Mouse (Mus musculus): ENCODE data around the gene Fam126b.
"Not testable (repeated sequence)": the region's sequence is repeated elsewhere in the genome, so short reads cannot be mapped to it uniquely, and the experiment has no call there.

Gene Fam126b

GRCm38 (mm10) chr1:58586171-58586997 lies at the start of gene Fam126b, which contains the start of gene Ndufb3:
Gene Fam126b (minus strand): TSS chr1:58586323.
Gene Ndufb3 (plus strand): TSS chr1:58586384.
- DNase-seq, result peak; percentile 89 to 91

- DNase-seq, result not testable (repeated sequence)
These were observed 42.7 kb upstream of the Fam126b start for GRCm38 (mm10) chr1:58628847-58629246.

GRCm38 (mm10) chr1:58621996-58622748 lies 36.0 kb upstream of the Fam126b start:
- no peak for DNase-seq

DNA sequence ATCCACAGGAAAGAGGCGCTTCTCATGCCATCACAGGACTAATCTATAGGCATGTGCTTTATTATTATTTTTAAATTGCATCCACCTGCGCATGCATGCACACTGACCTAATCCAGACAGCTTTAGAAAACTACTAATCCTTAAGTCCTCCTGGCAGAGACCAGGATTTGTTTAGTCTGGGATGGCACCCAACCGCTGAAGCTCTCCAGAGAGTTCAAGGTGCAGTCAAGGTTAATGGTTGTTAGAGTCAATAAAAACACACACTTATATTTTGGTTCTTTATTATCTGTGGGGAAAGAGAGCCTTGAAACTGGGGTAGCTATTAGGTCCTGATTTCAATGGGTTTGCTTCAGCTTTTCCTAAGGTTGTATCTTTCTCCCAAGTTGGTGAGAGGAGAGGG lies 35.1 kb upstream of the Fam126b start:
- DNase-seq, result peak; percentile 26 to 44

DNA sequence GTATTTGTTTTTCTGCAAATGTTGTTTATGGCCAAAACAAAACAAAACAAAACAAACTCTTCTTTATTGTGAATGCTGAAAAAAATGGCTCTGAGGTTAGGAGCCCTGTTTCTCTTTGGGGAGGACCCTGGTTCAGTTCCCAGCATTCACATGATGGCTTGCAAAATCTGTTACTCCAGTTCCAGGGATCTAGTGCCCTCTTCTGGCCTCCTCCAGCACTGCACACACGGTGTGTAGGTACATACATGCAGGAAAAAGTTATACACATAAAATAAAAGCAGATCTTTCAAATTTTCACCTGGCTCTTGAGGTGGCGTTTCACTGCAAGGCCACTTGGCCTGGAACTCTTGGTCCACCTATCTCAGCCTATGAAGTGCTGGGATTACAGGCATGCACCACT lies 32.6 kb upstream of the Fam126b start:
- no peak for DNase-seq

- no peak for DNase-seq
These were observed 32.0 kb upstream of the Fam126b start for GRCm38 (mm10) chr1:58617978-58618668.

DNA sequence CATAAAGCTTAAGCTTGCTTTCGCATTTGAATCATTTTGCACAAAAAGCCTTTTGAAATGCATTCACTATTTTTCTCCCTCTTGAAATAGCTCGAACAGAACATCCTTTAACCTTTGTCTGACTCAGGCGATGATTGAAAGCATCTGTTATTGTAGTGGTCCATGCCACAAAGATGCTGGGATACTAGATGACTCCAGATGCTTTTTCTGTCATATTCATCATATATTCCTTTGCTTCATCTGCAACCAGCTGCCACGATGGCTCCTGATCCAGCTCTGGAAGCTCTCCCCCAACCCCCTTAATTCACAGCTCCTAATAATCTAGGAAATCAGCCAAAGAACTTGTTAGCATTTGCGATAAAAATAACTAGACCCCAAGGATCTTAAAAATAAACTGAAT lies 31.0 kb upstream of the Fam126b start:
- DNase-seq, result no peak

- no peak for DNase-seq
These were observed 30.1 kb upstream of the Fam126b start for GRCm38 (mm10) chr1:58616176-58616575.

GRCm38 (mm10) chr1:58615146-58615545 lies 29.0 kb upstream of the Fam126b start:
- DNase-seq, result no peak

DNA sequence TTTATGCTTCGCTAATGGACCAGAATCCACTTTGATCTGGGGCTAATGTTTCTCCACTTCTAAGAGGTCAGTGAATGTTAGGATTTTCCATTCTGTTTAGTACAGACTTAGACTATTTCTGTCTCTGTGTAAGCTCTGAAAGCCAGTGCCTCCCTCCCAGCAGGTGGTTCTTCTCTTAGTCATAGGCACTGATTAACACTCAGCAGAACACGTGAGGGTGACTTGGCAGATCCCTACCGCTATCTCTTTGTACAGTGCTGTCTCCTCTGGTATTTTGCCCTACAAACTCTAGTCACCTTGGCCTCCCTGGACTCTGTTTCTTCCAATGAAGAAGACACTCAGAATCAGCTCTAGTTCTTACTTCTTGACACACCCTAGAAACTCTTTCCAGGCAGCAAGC lies 28.3 kb upstream of the Fam126b start:
- DNase-seq, result peak; percentile 87 to 89

DNA sequence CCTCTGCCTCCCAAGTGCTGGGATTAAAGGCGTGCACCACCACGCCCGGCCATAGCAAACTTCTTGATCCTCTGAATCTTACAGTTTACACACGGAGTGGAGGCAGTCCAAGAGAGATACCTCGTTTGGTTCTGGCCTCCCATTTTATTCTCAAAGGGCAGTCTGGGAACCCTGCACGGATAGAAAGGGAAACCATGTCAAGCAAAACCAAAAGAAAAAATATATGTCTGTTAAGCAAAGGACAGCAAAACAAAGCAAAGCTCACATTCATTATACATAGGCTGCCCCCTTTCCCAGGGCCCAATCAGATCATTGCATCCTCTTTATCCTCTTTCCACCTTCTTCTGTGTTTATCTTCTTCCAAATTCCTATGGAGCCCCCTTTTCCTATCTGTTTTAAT lies 27.7 kb upstream of the Fam126b start:
- DNase-seq, result peak in 1 of 2 experiments; percentile 15

DNA sequence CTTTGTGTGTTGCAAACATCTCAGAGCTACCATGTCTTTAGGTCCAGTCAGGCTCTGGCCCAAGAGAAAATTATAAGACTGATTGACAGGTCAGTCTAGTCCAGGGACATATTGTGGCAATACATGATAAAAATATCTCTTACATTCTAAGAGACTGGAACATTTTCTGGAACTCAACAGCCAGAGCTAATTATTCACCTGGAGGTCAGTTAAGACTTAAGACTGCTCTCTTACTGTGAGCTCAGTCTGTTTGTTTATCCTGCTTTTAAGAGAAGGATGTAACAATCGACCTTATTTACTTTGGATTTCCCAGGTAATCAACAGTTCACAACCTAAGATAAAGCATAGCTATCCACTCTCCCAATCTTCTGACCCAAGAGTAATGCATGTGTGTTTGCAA lies 24.5 kb upstream of the Fam126b start:
- peak in 1 of 2 experiments; percentile 47 for DNase-seq

DNA sequence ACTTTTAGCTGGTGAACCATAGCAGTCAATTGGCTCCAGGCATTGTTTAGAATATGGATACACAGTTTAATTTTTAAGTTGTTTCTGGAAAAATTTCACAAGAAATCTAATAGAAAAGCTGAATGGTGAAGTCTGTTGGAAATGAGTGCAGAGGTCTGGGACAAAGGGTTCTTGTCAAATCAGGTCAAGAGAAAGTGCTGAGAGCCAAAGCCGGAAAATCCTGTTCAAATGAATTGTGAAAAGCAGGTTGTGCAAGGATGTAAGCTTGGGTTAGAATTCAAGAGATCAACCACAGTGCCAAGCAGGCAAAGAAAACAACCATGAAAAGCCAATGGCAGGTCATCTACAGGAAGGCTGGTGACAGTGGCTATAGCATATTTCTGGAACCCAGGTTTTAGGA lies 24.0 kb upstream of the Fam126b start:
- DNase-seq, result peak; percentile 24 to 44

DNA sequence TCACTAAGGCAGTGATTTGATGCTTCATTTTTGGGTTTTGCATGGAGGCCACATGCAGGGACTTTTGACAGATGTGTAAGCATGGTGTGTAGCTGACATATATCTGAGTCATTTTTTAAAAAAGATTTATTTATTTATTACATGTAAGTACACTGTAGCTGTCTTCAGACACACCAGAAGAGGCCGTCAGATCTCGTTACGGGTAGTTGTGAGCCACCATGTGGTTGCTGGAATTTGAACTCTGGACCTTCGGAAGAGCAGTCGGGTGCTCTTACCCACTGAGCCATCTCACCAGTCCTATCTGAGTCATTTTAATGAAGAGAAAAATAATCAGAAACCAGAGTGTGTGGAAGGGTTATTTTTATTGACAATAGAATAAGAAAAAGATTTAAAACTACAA lies 23.5 kb upstream of the Fam126b start:
- DNase-seq, result peak; percentile 42 to 53

DNA sequence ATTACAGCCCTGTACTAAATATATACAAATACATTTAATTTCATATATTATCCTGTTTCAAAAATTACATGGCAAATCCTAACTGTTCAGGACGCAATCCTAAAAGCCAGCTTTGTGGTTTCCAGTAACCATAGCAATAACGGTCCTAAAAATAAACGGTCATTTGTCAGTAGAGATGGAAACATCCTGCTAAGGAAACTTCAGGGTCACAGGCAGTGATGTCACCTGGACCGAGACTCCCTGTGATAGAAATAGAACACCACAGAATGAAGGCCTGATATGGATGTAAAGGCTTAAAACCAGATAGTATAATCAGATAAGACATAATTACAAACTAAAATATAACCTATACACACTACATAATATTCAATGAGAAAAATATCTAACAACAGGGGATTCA lies 17.6 kb upstream of the Fam126b start:
- DNase-seq, result no peak

DNA sequence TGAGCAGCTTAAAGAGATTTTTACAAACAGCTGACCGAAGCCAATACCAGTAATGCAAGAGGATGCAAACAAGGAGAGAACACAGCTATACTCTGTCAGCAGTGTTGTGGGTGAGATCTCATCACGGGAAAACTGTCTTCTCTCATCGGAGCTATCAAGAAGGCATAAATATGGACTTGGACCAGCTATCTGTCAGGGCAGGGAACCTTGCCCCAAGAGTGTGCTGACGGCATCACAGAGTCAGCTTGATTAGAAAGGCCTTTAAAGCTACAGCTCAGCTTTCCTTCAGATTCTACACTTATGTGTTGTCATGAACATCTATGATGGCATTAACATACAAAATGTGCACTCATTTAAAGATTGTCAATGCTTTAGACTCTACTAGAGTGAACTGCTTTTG lies 16.6 kb upstream of the Fam126b start:
- DNase-seq, result no peak

GRCm38 (mm10) chr1:58587491-58587890 lies 1.4 kb upstream of the Fam126b start:
- no peak for DNase-seq

DNA sequence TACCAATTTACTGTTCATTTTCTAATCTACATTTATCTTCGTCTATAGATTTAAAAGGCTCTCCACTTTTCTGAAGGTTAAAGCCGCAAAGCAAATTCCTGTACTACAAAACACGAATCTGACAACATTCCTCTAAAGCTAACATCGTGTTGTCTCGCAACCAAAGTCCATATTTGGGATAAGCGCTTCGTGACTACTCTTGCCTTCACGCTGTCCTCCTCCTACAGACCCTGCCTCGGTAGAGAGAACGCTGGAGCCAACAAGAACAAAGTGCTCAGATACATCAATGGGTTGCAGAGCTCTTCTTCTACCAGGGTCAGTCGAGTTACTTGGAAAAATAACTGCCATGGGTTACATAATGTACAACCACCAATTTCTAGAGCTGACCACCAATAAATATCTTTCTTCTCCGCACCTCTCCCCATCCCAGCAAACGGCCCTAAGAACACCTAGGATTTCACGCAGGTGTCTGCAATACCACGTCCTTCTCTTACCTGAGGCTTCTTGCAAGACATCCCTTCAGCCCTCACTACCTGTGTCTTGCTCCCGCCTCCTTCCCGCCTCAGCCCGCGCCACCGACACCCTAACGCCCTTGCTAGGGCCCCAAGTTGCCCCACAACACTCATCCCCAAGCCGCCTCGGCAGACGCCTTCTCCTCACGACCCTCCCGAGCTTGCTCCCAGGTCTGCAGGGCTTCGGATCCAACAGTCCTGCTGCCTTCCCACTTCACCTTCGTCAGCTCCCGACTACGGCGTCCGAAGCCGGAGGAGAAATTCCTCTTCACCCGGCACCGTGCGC lies 551 bp downstream of the Fam126b start:
- DNase-seq, result no peak

DNA sequence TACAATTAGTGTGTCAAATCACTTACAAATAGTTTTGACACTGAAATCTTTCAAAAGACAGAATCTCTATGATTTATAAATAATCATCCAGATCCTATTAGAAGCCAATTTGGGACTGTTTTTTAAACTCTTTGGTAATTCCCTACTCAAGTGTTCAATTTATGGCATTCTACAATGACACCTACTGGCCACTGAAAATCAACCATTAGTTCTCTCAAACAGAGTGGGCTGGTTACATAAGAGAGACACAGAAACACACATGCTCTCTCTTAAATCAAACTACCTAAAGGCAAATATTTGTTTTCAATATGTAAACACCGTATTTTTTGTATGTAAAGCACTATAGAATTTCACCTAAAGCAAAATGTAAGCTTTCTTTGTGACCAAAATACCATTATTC lies 1.9 kb downstream of the Fam126b start:
- no peak for DNase-seq

- DNase-seq, result no peak
These were observed 3.5 kb downstream of the Fam126b start for GRCm38 (mm10) chr1:58582611-58583010.

DNA sequence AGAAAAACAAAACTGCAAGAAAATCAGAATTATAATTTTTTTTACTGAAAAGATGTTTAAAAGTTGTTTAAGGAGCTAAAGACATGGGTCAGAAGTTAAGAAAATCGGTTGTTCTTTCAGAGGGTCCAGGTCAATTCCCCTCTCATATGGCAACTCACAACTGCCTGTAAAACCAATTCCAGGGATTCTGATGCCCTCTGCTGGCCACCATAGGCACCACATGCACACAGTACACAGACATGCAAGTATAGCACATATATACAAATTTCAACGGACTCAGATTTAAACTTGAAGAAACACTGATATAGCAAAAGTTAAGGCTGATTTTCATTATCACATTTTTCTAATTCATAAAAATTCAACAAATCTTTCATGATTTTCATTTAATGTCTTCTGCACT lies 6.9 kb downstream of the Fam126b start:
- DNase-seq, result peak in 1 of 2 experiments; percentile 55

DNA sequence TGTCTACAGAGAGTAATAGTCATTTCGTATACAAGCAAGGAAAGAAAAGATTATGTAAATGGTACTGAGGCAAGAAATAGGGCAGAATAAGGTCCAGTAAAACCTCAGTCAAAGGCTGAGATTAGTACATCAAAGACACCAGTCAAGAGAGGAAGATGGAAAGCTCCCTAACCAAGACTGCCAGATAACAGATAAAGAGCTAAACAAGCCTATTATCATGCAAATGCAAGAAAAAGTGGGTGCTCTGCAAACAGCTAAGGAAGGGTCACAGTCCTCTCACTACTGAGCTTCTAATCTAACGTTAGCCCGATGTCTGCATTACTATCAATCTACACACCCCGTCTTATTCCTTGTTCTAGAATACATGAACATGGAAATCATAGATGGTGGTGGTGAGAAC lies 15.7 kb downstream of the Fam126b start:
- no peak for DNase-seq

Data from kidney, adult 8-10 months (tissue).